Mouse (Mus musculus) adipocyte (in vitro differentiated cells): ENCODE results near the gene Aadacl3.

Source experiments
- DNase-seq: peaks from one replicate; pipeline ENCODE4 v3.0.0-alpha.2; 2016; ENCODE audit warnings: low spot score

Gene Aadacl3

DNA sequence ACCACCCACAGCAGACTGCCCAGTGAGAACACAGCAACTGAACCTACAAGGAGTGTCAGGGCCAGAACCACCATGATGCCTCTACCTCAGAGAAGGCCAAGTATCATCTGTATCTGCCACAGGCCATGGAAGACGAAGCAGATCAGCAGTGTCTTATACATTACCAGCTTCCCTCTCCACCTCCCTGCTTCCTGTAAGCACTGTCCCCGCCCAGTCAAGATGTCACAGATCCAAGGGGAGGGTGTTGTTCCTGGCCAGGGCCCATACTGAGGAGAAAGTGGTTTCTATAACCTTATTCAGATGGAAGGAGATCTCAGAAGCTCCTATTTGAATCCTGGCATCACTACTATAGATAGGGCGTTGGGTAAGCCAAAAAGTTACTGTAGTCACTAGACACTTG is at the start of gene Aadacl3:
Gene Aadacl3 (minus strand): TSS at position 101 of the 400 bp plus-strand sequence.
- no peak for DNase-seq

GRCm38 (mm10) chr4:144506518-144506917 is 43.0 kb upstream of the Aadacl3 start:
- no peak for DNase-seq

DNA sequence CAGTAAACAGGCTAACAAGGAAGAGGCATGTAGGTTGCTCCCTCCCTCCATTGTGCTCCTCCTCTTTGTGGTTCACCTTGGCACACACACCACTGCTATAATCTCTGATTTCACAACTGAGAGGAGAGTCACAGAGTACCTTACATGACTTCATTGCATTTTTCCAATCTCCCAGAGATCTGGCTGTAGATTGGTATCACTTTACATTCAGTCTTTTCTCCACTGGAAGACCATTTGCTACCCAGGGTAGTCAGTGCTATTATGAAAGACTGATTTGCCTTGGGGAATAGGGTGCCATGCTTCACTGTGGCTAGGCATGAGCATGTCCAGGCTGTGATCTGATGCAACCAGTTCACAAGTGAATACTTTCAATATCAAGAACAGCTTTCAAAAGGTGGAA is 29.8 kb upstream of the Aadacl3 start:
- no peak for DNase-seq

DNA sequence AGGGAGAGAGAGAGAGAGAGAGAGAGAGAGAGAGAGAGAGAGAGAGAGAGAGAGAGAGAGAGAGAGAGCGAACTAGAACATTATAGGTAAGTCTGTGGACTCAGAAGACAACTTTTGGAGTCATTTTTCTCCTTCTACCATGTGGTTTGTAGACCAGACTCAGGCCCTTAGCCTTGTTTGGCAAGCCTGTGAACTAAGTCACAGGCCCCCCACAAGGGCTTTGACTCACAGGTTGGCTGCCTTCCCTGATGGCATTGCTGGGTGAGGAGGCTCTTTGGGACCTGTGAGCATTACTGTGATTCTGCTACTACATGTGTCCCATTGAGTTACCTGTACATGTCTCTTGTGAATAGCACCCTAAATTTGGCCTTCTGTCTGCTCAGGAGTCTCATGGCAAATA is 4.5 kb upstream of the Aadacl3 start:
- DNase-seq, result no peak

GRCm38 (mm10) chr4:144465206-144465605 is 1.6 kb upstream of the Aadacl3 start:
- DNase-seq, result no peak

DNA sequence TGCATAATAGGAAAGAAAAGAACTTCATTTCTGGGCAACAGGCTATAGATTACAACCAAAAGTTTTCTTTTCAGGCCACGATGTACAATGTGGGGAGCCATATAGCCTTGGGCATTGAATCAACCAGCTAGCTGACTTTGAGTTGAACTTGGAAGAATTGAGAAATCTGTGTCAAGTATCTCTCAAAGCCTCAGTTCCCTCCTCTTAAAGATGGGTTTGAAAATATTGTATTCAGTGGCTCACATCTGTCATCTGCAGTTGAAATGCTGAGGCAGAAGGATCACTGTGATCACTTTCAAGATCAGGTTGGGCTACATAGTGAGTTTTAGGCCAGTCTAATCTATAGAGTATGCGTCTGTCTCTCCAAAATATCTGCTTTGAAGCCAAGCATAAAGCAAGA is 10.3 kb downstream of the Aadacl3 start, which contains the start of gene Gm9944:
Gene Gm9944 (minus strand): TSS at position 101 of the 400 bp plus-strand sequence.
- no peak for DNase-seq

DNA sequence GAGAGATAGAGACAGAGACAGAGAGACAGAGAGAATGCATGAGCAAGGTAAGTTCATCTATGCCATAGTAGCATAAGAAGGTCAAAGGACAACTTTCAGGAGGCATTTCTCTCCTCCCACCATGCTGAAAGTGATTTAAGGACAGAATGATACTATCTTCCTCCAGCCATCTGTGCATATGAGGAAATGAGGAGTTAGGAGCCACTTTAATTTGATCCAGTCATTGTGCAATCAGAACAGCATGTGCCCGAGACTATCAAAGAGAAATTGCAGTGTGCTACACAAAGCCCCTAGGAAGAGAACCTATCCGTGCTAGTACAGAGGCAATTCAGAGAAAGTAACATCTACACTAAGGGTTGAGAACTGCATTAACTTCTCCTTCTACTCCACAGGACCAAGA is 15.0 kb downstream of the Aadacl3 start:
- no peak for DNase-seq

DNA sequence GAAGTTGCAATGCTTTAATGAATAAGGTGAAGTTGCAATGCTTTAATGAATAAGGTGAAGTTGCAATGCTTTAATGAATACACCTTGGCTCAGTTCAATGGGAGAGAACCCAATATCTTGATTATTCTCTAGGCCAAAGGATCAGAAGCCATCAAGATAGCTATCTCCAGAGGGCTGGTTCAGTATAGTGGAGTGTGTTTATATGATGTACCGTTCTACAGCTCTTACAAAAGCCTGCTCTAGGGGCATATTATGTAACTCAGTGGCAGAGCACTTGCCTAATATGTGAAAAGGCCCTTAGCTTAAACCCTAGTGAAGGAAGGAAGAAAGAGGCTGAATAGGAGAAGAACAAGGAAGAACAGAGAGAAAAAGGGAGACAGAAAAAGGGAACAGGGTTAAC is 22.0 kb downstream of the Aadacl3 start:
- no peak for DNase-seq

- no peak for DNase-seq
These were observed 22.5 kb downstream of the Aadacl3 start for GRCm38 (mm10) chr4:144441095-144441494.

DNA sequence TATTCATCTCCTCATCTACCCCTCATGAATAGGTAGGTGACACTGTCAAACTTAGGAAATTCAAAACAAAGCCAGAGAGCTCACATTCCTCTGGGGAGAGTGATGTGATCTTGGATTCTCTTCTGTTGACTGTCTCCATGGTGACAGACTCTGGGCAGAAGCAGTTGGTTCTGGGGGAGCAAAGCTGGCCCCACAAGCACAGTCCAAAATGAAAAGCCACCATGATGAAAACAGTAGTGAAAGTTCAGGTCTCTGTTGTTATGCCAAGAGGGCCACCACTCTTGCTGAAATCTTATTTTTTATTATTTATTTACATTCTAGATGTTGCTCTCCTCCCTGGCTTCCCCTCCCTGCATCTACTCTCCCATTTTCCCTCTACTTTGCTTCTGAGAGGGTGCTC is 24.9 kb downstream of the Aadacl3 start, which contains the start of gene 1700012P22Rik:
Gene 1700012P22Rik (minus strand): TSS at position 101 of the 400 bp plus-strand sequence.
- DNase-seq, result no peak

- DNase-seq, result no peak
These were observed 30.3 kb downstream of the Aadacl3 start for GRCm38 (mm10) chr4:144433216-144433615.

GRCm38 (mm10) chr4:144430723-144431122 is 32.8 kb downstream of the Aadacl3 start:
- DNase-seq, result no peak

DNA sequence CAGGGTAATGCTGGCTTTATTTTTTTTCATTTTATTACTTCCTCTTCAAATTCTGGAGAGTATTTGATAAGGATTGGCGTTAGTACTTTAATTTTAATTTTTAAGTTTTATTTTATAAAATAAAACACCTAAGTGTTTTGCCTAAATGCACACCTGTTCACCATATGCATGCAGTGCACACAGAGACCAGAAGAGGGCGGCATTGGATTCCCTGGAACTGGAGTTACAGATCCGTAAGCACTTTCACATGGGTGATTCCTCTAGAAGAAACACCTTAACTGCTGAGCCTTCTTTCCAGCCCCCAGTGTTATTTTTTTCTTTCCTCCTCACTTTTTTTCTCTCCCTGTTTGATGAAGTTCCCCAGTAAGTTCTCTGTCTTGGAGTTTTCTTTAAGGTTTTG is 34.7 kb downstream of the Aadacl3 start:
- DNase-seq, result peak; percentile 2

- no peak for DNase-seq
These were observed 39.0 kb downstream of the Aadacl3 start for GRCm38 (mm10) chr4:144424590-144424989.

GRCm38 (mm10) chr4:144420644-144421043 is 42.9 kb downstream of the Aadacl3 start:
- DNase-seq, result no peak

DNA sequence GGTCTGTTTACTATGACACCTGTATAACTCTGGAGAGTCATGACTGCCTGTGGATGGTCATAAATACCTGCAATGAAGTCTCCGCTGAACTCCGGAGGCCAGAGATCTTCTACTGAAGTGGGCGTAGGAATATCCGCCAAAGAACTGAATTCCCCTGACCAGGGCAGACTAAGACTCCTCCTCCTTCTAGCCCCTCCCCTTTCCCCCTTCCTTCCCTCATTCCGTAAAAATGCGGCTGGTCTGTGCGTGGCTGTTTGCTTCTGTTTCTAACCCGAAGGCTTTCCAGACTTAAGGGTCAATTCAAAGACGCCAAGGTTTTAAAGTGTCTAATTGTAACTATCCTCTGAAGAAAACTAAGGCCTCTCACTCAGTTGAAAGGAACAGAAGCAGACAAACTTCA is 55.3 kb downstream of the Aadacl3 start, which contains the start of gene Pramef12:
Gene Pramef12 (minus strand): TSS at position 175 of the 400 bp plus-strand sequence.
- no peak for DNase-seq

GRCm38 (mm10) chr4:144406261-144406660 is 57.3 kb downstream of the Aadacl3 start:
- DNase-seq, result no peak

- no peak for DNase-seq
These were observed 59.0 kb downstream of the Aadacl3 start for GRCm38 (mm10) chr4:144404456-144405086.
